Mouse (Mus musculus) liver, adult 2 months (tissue): ENCODE measurements around the gene Mbd4.
A peak's percentile ranks its signal among the peaks of the same experiment; 100 is the strongest.

ENCODE experiments used
- CTCF ChIP-seq: fragments of 200-500 bp; IDR thresholded peaks from 2 replicates; pipeline ENCODE4 v1.5.1; 2011; ENCODE audit warnings: low read depth, low read length, control low read depth
- POLR2A ChIP-seq: fragments of 200-500 bp; IDR thresholded peaks from 2 replicates; pipeline ENCODE4 v1.6.1; 2011; ENCODE audit warnings: low read length, control low read depth; ENCODE audit not compliant: insufficient read depth; ENCODE audit errors: extremely low read depth

GRCm38 (mm10) chr6:115808488-115809231 lies 44.5 kb downstream of the Mbd4 start, which contains the start of gene Rpl32:
- TF ChIP-seq POLR2A = peak; percentile 81
- TF ChIP-seq CTCF = no peak; the same call in 1 of the 2 replicates
